Mouse (Mus musculus): Measurements from ENCODE around the gene Myh2. TPM values are rescaled to one million over a fixed set of nuclear protein-coding genes. Genes with fewer than 3 reads are reported as not detected.

The Myh2 gene
- polyA plus RNA-seq (2012; rRNA removed) = 0.03 TPM in 1 of 2 replicates, not detected in the other

DNA sequence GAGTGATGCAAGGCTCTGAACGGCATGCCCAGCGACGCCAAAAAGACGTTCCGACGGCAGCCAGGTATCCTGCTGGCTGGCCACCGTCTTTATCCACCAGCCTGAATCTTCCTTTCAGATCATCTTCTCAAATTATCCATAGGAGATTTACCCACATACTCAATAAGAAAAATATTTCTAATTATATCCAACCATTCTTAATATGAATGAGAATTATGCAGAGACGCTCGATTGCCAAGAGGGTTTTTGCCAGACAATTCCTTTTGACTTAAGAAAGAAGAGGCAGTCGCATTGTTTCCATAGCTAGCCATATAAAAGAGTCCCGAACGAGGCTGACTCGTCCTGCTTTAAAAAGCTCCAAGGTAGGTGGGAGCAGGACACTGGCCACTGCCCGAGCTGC lies at the start of gene Myh2:
Gene Myh2, plus strand, starts transcription at position 301 of the 400 bp plus-strand sequence.
- 91% methylated on average over 14 of the region's 14 CpGs for WGBS
- H3K4me3 ChIP-seq (ENCODE audit: control insufficient read depth, insufficient read depth, low read length) = no peak within 1 kb of the TSS
- TF ChIP-seq POLR2A (IDR thresholded peaks at IDR 0.05; ENCODE audit: control insufficient read depth, extremely low read depth, insufficient read depth, low read length, poor library complexity) (no peak), CTCF (IDR thresholded peaks at IDR 0.05; ENCODE audit: borderline replicate concordance, control insufficient read depth, extremely low read depth, insufficient read depth, low read length, poor library complexity) (no peak)
- H3K4me1 ChIP-seq (replicated peaks; ENCODE audit: control insufficient read depth, insufficient read depth, low read length) = no peaks in the 10 kb centered on the region
- H3K36me3 ChIP-seq (ENCODE audit: control insufficient read depth, insufficient read depth, low read length) = no peaks in the 10 kb centered on the region
- no peak within 1 kb of the TSS for H3K27ac ChIP-seq (ENCODE audit: control insufficient read depth, insufficient read depth, low read length)
- no peak for DNase-seq
- H3K27me3 ChIP-seq (ENCODE audit: control insufficient read depth, insufficient read depth, low read length) = no peaks in the 10 kb centered on the region

GRCm38 (mm10) chr11:67124943-67125342 lies 45.9 kb upstream of the Myh2 start:
- Histone ChIP-seq H3K27me3 (ENCODE audit: control insufficient read depth, insufficient read depth, low read length) (no peaks in the 10 kb centered on the region), H3K4me3 (ENCODE audit: control insufficient read depth, insufficient read depth, low read length) (no peak overlapping the region), H3K4me1 (replicated peaks; ENCODE audit: control insufficient read depth, insufficient read depth, low read length) (no peaks in the 10 kb centered on the region), H3K36me3 (ENCODE audit: control insufficient read depth, insufficient read depth, low read length) (no peaks in the 10 kb centered on the region), H3K27ac (ENCODE audit: control insufficient read depth, insufficient read depth, low read length) (no peak overlapping the region)
- TF ChIP-seq CTCF (IDR thresholded peaks at IDR 0.05; ENCODE audit: borderline replicate concordance, control insufficient read depth, extremely low read depth, insufficient read depth, low read length, poor library complexity) (no peak), POLR2A (IDR thresholded peaks at IDR 0.05; ENCODE audit: control insufficient read depth, extremely low read depth, insufficient read depth, low read length, poor library complexity) (no peak)
- DNase-seq = no peak
- 90% methylated on average over 7 of the region's 7 CpGs for WGBS

DNA sequence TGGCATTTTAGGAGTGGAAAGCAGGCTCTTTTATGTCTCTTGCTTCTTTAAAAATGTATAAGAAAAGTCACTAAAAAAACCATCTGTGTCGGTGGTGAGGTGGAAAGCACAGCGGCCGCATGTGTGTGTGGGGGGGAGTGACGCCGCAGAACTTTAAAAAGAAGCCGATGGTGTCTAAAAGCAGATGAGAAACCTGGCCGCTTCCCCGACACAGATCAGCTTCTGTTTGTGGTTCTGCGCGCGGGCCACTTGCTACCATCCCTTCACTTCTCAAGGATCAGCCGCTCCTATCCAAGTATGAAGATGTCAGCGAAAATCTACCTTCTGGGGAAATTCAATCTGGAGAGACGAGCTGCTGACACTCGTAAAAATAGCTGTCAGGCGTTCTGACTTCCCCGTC lies 45.5 kb upstream of the Myh2 start:
- Histone ChIP-seq H3K27me3 (ENCODE audit: control insufficient read depth, insufficient read depth, low read length) (no peaks in the 10 kb centered on the region), H3K27ac (ENCODE audit: control insufficient read depth, insufficient read depth, low read length) (no peak overlapping the region), H3K36me3 (ENCODE audit: control insufficient read depth, insufficient read depth, low read length) (no peaks in the 10 kb centered on the region), H3K4me1 (replicated peaks; ENCODE audit: control insufficient read depth, insufficient read depth, low read length) (no peaks in the 10 kb centered on the region), H3K4me3 (ENCODE audit: control insufficient read depth, insufficient read depth, low read length) (no peak overlapping the region)
- TF ChIP-seq POLR2A (IDR thresholded peaks at IDR 0.05; ENCODE audit: control insufficient read depth, extremely low read depth, insufficient read depth, low read length, poor library complexity) (no peak), CTCF (IDR thresholded peaks at IDR 0.05; ENCODE audit: borderline replicate concordance, control insufficient read depth, extremely low read depth, insufficient read depth, low read length, poor library complexity) (no peak)
- 82% methylated on average over 17 of the region's 17 CpGs for WGBS
- DNase-seq = no peak

DNA sequence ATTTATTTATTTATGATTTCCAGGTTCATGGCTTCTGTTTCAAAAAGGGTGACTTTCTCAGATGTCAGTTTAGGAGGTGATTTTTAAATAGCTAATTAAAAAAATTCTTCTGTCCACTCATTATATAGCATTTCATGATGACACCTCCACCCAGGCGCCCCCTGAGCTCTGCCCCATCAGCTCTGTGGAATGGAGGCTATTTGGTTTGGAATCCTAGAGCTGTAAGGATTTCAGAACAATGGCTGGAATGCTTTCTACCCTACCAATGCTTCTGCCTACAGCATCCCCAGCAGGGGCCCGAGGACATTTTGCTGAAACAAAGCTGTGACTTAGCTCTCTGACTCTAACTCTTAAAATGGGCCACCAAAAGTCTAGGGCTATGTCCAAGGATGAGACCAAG lies 37.3 kb upstream of the Myh2 start:
- DNase-seq = no peak
- Histone ChIP-seq H3K4me3 (ENCODE audit: control insufficient read depth, insufficient read depth, low read length) (no peak overlapping the region), H3K4me1 (replicated peaks; ENCODE audit: control insufficient read depth, insufficient read depth, low read length) (no peaks in the 10 kb centered on the region), H3K27ac (ENCODE audit: control insufficient read depth, insufficient read depth, low read length) (no peak overlapping the region), H3K27me3 (ENCODE audit: control insufficient read depth, insufficient read depth, low read length) (no peaks in the 10 kb centered on the region), H3K36me3 (ENCODE audit: control insufficient read depth, insufficient read depth, low read length) (no peaks in the 10 kb centered on the region)
- TF ChIP-seq CTCF (IDR thresholded peaks at IDR 0.05; ENCODE audit: borderline replicate concordance, control insufficient read depth, extremely low read depth, insufficient read depth, low read length, poor library complexity) (no peak), POLR2A (IDR thresholded peaks at IDR 0.05; ENCODE audit: control insufficient read depth, extremely low read depth, insufficient read depth, low read length, poor library complexity) (no peak)
- WGBS = 81% methylated on average over 2 of the region's 2 CpGs

- no peaks in the 10 kb centered on the region for H3K36me3 ChIP-seq (ENCODE audit: control insufficient read depth, insufficient read depth, low read length)
- H3K27me3 ChIP-seq (ENCODE audit: control insufficient read depth, insufficient read depth, low read length) = no peaks in the 10 kb centered on the region
- no peak overlapping the region for H3K27ac ChIP-seq (ENCODE audit: control insufficient read depth, insufficient read depth, low read length)
- DNase-seq = no peak
- WGBS = 93% methylated on average over 6 of the region's 6 CpGs
- TF ChIP-seq POLR2A (IDR thresholded peaks at IDR 0.05; ENCODE audit: control insufficient read depth, extremely low read depth, insufficient read depth, low read length, poor library complexity) = no peak
- no peak for TF ChIP-seq CTCF (IDR thresholded peaks at IDR 0.05; ENCODE audit: borderline replicate concordance, control insufficient read depth, extremely low read depth, insufficient read depth, low read length, poor library complexity)
- no peak overlapping the region for H3K4me3 ChIP-seq (ENCODE audit: control insufficient read depth, insufficient read depth, low read length)
- H3K4me1 ChIP-seq (replicated peaks; ENCODE audit: control insufficient read depth, insufficient read depth, low read length) = no peaks in the 10 kb centered on the region
These were observed 36.2 kb upstream of the Myh2 start for GRCm38 (mm10) chr11:67134654-67135053.

GRCm38 (mm10) chr11:67135532-67135931 lies 35.3 kb upstream of the Myh2 start:
- H3K4me1 ChIP-seq (replicated peaks; ENCODE audit: control insufficient read depth, insufficient read depth, low read length) = no peaks in the 10 kb centered on the region
- H3K27me3 ChIP-seq (ENCODE audit: control insufficient read depth, insufficient read depth, low read length) = no peaks in the 10 kb centered on the region
- H3K27ac ChIP-seq (ENCODE audit: control insufficient read depth, insufficient read depth, low read length) = no peak overlapping the region
- no peak overlapping the region for H3K4me3 ChIP-seq (ENCODE audit: control insufficient read depth, insufficient read depth, low read length)
- H3K36me3 ChIP-seq (ENCODE audit: control insufficient read depth, insufficient read depth, low read length) = no peaks in the 10 kb centered on the region
- no peak for TF ChIP-seq POLR2A (IDR thresholded peaks at IDR 0.05; ENCODE audit: control insufficient read depth, extremely low read depth, insufficient read depth, low read length, poor library complexity)
- no peak for TF ChIP-seq CTCF (IDR thresholded peaks at IDR 0.05; ENCODE audit: borderline replicate concordance, control insufficient read depth, extremely low read depth, insufficient read depth, low read length, poor library complexity)
- WGBS = 88% methylated on average over 2 of the region's 2 CpGs
- DNase-seq = no peak

GRCm38 (mm10) chr11:67139556-67139955 lies 31.3 kb upstream of the Myh2 start:
- 89% methylated on average over 8 of the region's 8 CpGs for WGBS
- TF ChIP-seq CTCF (IDR thresholded peaks at IDR 0.05; ENCODE audit: borderline replicate concordance, control insufficient read depth, extremely low read depth, insufficient read depth, low read length, poor library complexity) (no peak), POLR2A (IDR thresholded peaks at IDR 0.05; ENCODE audit: control insufficient read depth, extremely low read depth, insufficient read depth, low read length, poor library complexity) (no peak)
- no peak overlapping the region for H3K4me3 ChIP-seq (ENCODE audit: control insufficient read depth, insufficient read depth, low read length)
- DNase-seq = no peak
- no peaks in the 10 kb centered on the region for H3K27me3 ChIP-seq (ENCODE audit: control insufficient read depth, insufficient read depth, low read length)
- H3K36me3 ChIP-seq (ENCODE audit: control insufficient read depth, insufficient read depth, low read length) = no peaks in the 10 kb centered on the region
- no peak overlapping the region for H3K27ac ChIP-seq (ENCODE audit: control insufficient read depth, insufficient read depth, low read length)
- no peaks in the 10 kb centered on the region for H3K4me1 ChIP-seq (replicated peaks; ENCODE audit: control insufficient read depth, insufficient read depth, low read length)
